Mouse (Mus musculus) adrenal gland, postnatal 25 days (tissue): ENCODE data around the gene Gm3147. TPM values are rescaled to one million over a fixed set of nuclear protein-coding genes. Genes with fewer than 3 reads are reported as not detected.
"Not testable (repeated sequence)": the region's sequence is repeated elsewhere in the genome, so short reads cannot be mapped to it uniquely, and the experiment has no call there.

Experiments
- DNase-seq: peaks from one replicate; pipeline ENCODE4 v3.0.0; 2021; ENCODE audit warnings: mixed read lengths
- long read RNA-seq: library from polyadenylated mRNA; stranded (forward); transcript quantifications from one replicate; pipeline ENCODE4 v2.0.0, GENCODE M21; 2021
- total RNA-seq: library from RNA; stranded (reverse); gene quantifications from 2 replicates; pipeline ENCODE4 v1.2.3, GENCODE M21; 2021

Gm3147 gene
- not detected in 2 replicates for total RNA-seq
- long read RNA-seq, result 0 reads

DNA sequence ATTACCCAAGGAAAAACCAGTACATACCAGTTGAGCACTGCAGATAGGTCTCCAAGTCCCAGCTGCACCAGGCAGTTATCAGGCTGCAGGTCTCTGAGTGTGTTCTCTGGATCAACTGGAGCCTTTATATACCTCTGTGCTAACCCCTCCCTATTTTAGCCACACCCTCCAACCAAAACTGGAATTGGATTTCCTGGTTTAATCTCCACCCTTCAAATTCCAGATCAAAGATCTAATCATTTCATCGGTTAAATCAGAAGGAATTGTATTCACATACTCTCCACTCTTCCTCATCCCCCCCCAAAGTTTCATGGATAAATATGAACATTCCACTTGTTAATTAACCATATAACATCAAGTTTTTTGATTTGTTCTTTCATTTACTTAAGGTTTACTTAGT is at the start of gene Gm3147:
Gene Gm3147, minus strand, starts transcription at position 101 of the 400 bp plus-strand sequence.
- DNase-seq, result not testable (repeated sequence)

GRCm38 (mm10) chr5:94648082-94648481 is 31.9 kb upstream of the Gm3147 start, which contains the start of gene Gm6205:
Gene Gm6205, plus strand, starts transcription at chr5:94648382.
- DNase-seq, result not testable (repeated sequence)

DNA sequence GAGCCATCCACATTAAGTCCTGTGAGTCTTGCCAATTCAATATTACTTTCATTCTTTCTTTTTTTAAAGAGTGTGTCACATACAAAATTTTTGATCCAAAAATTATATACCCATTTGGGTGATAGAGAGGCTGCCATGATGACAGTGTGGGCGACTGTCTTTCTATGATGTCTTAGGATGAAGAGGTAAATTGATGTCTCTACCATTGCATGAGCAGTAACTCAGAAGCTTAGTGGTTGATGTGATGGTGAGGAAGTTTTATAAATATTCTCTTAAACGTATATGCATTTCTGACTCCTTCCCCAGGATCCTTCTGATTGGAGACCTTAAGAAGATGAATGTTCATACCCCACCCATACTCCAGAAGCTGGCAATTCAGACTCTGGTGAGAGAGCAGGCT is 7.5 kb upstream of the Gm3147 start, which contains the start of gene Gm6509:
Gene Gm6509, plus strand, starts transcription at position 301 of the 400 bp plus-strand sequence.
- not testable (repeated sequence) for DNase-seq

Other genes with a start within 250 kb of the Gm3147 start
- gene Gm7682, start 170.6 kb downstream of the Gm3147 start, total RNA-seq, result not detected in 2 replicates
- not detected in 2 replicates for gene Gm3139, start 90.1 kb downstream of the Gm3147 start, total RNA-seq
- gene Gm6509, start 7.6 kb upstream of the Gm3147 start, total RNA-seq, result not detected in 2 replicates
- gene Gm6205, start 32.0 kb upstream of the Gm3147 start, total RNA-seq, result not detected in 2 replicates
- not detected in 2 replicates for gene Gm3183, start 249.1 kb upstream of the Gm3147 start, total RNA-seq